Mouse (Mus musculus): Measurements from ENCODE around the gene Runx2.

The Runx2 gene

GRCm38 (mm10) chr17:44713404-44713803 is 101.2 kb downstream of the Runx2 start:
- no peak for DNase-seq (ENCODE audit: low spot score)

DNA sequence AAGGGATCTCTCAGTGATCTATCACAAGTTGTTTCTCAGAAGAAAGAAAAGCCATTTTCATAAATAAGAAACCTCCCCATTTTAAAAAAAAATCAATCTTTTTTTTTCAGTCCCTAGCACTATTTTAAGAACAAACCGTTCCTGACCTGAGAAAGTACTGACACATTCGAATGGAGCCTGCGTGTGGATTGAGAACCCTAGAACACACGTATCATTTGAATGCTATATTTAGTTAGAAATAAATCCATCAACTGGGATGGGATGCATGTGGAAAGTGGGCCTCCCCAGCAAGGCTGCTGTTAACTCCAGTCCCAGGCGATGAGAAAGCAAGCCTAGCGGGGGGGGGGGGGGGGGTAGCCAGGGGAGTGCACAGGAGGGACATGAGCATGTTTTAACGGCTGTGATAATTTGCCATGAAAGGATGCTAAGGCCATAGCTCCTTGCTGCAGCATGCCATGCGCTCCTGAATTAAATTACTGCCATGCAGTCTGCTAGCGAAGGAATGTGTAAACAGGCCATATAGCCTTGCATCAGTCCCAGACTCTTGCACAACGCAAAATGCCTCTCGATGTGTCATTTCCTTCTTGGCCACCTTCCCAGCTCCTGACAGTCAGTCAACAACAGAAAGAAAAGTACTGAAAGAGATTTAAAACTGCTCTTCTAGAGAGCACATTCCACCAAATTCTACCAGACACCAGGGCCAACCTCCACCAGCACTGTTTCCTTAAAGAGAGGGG is 104.9 kb downstream of the Runx2 start:
- no peak for DNase-seq (ENCODE audit: low spot score)

- no peak for DNase-seq (ENCODE audit: low spot score)
Measured at GRCm38 (mm10) chr17:44707956-44708355, 106.6 kb downstream of the Runx2 start.

- DNase-seq (ENCODE audit: low spot score) = no peak
Measured at GRCm38 (mm10) chr17:44706531-44706930, 108.1 kb downstream of the Runx2 start.

DNA sequence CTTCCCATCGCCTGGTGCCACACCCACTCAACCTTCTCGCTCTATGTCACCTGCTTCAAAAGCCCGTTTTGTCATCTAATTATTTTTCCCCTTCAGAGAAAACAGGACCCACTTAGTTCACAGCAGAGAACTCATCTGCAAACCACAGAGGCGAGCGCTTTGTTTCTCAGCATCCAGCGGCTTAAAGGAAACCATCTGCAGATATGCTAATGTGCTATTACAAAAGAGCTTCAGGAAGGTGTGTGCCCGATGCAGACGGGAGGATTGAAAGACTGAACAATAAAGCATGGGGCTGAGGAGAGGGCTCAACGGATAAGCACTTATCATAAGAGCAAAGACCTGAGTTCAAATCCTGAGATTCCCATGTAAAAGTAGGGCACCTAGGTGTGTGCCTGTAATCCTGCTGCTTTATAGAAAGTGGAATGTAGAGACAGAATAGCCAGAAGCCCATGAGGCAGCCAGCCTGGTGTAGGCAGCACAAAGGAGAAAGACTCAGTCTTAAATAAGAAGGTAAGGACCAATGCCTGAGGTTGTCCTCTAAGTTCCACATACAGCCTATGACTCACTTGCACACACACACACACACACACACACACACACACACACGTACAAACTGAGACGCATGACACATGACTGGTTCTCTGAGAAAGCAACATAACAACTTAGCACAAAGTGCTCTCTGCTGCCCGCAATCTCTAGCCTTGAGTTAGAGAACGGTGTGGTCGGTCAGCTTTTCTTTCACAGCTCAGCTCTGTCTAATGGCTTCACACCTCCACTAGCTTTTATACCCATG is 111.9 kb downstream of the Runx2 start:
- DNase-seq (ENCODE audit: low spot score) = no peak

- no peak for DNase-seq (ENCODE audit: low spot score)
Measured at GRCm38 (mm10) chr17:44701531-44701930, 113.1 kb downstream of the Runx2 start.

- DNase-seq (ENCODE audit: low spot score) = no peak
Measured at GRCm38 (mm10) chr17:44700326-44700725, 114.3 kb downstream of the Runx2 start.

DNA sequence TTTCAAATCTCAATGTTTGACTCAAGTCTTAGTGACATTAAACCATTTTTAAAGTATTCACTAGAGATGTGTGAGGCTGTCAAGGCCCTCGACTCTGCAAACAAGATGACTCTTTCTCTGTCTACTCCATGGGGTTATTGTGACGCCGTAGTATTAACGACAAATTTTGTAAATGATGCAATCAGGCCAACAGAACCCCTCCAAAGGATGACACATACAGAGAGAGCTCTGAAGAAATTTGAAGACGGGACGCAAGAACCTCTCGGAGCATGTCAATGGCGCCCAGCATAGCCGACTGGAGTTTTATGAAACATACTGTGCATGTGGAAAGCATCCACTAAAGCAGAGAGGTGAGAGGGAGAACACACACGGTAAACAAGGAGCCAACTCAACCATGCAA is 117.5 kb downstream of the Runx2 start:
- no peak for DNase-seq (ENCODE audit: low spot score)

GRCm38 (mm10) chr17:44693552-44693951 is 121.0 kb downstream of the Runx2 start:
- DNase-seq (ENCODE audit: low spot score) = no peak

- no peak for DNase-seq (ENCODE audit: low spot score)
Measured at GRCm38 (mm10) chr17:44691517-44691916, 123.1 kb downstream of the Runx2 start.

DNA sequence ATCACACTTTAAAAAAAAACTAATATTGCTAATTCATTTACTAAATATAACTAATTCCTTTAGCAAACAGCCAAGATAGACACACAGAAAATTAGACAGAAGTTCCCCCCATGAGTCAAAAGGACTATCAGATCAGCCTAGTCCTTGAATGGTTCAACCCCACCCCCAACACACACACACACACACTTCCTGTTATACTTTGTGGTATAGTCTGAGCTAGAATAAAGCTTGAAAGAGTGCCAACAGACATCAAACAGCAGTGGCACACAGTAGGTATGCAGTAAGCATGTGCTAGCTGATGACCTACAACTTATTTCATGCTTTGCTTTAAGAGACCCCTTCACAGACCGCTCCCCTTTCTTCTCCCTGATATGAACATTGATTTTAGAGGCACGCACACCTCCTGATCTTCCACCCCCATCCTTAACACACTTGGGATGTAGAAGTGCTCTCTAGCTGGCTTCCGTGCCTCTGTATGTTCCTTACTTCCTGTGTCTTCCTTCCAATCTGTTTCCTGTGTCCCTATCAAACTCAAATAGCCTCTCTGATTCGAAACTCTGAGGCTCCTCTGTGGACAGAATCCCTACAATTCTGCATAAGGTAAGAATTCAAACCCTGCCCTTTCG is 124.1 kb downstream of the Runx2 start:
- DNase-seq (ENCODE audit: low spot score) = no peak

DNA sequence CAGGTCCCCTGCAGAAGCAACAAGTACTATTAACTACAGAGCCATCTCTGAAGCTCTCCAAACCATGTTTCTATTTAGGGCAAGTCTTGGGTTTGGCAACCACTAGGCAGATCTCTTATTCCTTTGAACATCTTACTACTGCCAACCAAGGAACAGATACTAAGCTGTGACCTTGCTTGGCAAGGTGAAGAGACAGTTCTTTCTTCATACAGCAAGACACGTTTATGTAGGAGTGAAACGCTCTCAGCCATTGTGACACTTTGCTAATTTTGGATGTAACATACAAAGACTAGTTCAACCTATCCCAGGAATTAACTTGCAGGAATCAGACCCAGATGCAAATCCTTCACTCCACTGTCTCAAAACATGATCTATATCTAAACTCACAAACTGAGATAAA is 126.3 kb downstream of the Runx2 start:
- DNase-seq (ENCODE audit: low spot score) = no peak

DNA sequence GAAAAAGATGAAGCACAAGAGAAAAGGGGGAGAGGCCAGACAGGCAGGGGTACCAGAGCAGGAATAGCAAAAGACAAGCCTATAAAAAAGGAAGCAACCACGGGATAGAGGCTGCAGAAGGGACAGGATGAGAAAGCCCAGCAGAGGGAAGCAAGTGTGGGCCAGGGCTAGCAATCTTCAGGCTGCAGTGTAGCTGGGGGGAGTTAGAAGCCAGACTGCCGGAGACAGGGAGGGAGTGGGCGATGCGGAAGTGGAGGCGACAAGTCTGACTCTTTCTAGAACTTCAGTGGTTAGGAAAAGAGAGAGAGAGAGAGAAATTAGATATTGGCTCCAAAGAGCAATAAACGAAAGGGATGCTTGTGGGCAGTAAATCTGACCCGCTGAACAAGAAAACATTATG is 129.1 kb downstream of the Runx2 start:
- no peak for DNase-seq (ENCODE audit: low spot score)

DNA sequence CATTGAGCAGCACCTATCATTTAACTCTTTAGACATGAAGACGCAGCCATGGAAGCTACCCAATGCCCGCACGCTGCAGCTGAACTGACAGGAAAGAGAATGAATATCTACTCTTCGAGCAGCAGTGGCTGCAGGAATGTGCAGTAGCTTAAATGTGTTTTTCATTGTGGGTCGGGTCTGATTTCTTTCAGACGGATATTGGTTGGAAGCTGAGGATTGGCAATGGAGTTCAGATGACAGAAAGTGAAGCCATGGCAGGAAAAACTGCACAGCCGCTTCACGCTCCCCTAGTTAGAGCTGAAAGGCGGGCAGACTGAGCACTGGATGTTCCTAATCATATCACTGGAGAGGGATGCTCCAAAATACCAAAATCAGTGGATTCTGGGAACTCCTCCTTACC is 131.6 kb downstream of the Runx2 start:
- DNase-seq (ENCODE audit: low spot score) = no peak

DNA sequence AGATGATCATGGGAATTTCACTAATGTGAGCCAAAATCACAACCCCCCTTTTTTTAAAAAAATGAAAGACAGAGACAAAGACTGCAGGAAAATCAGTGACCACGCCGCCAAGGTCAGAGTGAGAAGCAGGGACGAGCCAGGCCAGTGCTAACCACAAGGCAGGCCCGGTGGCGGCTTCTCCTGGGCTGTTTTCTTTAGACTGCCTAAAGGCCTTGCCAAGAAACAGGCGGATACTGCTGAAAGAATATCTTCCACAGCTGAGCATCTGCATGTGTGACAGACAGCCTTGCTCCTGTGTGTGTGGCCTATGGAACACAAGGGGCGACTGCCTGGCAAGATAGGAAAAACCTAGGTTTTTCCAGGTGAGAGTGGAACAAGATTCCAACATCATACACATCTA is 136.8 kb downstream of the Runx2 start:
- no peak for DNase-seq (ENCODE audit: low spot score)

GRCm38 (mm10) chr17:44672806-44673205 is 141.8 kb downstream of the Runx2 start:
- no peak for DNase-seq (ENCODE audit: low spot score)

GRCm38 (mm10) chr17:44671946-44672692 is 142.5 kb downstream of the Runx2 start:
- no peak for DNase-seq (ENCODE audit: low spot score)

DNA sequence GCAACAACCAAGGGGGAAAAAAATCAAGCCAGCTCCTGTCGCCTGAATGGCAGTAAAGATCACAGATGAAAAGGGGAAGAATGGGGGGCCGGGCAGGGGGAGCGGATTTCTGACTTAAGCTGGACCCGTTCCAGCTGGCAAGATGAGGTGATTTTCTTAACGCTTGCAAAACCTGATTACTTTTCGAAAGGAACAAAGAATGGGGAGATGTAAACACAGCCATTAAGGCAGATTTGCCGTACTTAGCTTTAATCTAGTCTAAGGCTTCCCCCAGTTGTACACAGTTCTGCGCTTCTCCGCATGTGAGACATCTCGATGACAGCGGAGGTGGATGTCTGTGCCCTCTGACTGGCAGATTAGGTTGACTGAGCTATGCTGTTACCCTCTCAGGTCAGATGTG is 144.6 kb downstream of the Runx2 start:
- no peak for DNase-seq (ENCODE audit: low spot score)

DNA sequence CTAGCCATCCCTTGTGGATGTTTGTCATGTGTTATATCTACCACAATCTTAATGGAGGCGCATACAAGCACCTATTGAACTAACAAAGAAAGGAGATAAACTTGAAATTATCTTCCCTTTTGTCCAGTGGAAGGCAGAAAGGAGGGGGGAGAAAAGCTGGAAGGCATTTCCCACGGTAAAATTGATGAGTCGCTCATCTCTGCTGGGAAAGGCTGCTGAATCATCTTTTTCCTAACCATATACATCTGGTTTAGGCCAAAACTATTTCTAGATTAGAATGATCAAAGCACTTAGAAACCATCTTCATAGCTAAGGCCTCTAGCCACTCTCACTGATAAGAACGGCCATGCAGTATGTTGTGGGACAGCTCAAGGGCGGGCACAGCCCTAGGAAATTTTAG is 147.3 kb downstream of the Runx2 start:
- no peak for DNase-seq (ENCODE audit: low spot score)

- no peak for DNase-seq (ENCODE audit: low spot score)
Measured at GRCm38 (mm10) chr17:44663872-44664271, 150.7 kb downstream of the Runx2 start.

DNA sequence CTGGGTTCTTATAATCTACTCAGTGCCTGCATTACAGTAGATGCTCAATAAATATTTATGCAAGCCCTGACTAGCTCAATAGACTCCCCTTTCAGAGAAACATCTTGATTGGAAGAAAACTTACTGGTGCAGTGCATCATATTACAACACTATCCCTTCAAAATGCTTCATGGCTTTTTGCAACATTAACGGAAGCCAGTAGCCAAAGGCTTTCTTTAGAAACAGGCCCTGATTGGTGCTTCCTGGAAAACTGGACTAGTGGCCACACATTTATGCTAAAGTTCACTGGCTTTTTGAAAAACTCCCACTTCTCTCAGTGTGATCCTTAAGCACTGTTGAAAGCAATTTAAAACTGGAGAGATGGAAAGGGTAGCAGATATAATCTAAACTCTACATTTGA is 151.4 kb downstream of the Runx2 start:
- no peak for DNase-seq (ENCODE audit: low spot score)

DNA sequence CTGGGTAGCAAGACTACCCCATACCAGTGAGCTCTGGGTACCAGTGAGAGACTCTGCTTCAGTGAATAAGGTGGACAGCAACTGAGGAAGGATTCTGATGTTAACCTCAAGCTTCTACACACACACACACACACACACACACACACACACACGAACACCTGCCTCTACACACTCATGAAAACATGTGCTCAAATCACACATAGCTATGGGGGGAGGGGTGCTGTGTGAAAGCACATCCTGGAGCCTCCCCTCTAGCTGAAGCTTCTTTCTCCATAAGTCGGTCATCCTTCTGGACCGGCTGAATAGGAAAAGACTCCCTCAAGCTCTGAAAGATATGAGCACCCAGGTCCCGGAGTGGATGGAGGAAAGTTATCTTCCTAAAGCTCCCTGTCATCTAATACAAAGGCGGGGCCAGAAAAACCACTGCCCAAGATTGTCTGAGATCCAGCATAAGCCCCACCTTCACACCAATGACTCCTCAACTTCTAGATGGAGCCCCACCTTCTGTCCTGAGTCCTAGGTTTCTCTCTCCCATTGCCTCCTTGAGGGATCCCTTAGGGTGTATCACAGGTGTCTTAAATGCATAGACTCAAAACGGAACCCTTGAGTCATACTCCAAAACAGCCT is 152.4 kb downstream of the Runx2 start:
- DNase-seq (ENCODE audit: low spot score) = no peak

All from ovary, postnatal 10 days (tissue).